Mouse (Mus musculus): ENCODE results near the gene Ccdc187.

DNA sequence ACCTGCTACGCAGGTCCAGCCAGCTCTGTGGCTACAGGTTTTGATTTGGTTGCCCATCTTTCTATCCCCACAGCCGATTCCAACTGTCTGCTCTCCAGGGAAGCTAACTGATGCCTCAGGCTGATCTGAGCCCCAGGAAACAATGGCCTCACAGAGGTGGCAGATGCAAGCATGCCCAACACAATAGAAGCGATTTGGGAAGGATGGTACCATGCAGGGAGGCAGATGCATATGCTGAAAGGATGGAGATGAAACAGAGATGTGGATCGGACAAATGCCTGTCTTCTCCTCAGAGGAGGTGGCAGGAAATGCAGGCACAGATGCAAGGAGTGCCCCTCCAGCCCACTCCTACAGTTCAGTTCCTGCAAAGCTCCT lies 4.5 kb upstream of the Ccdc187 start:
- no peak for TF ChIP-seq CTCF (IDR thresholded peaks at IDR 0.05; ENCODE audit: control insufficient read depth, insufficient read depth, insufficient read length)
- no peak for TF ChIP-seq MAX (IDR thresholded peaks at IDR 0.05)
- no peak for TF ChIP-seq USF1 (IDR thresholded peaks at IDR 0.05; ENCODE audit: low read depth)

All from C2C12 (cell line).